Mouse (Mus musculus): ENCODE data around the gene Fam241b.

Gene Fam241b

GRCm38 (mm10) chr10:62132691-62133281 is 10.9 kb downstream of the Fam241b start, which contains the start of gene Neurog3:
TSS of gene Neurog3 (plus strand) at chr10:62133090.
- peak in 1 of 2 experiments; percentile 38 for DNase-seq (ENCODE audit: low spot score in 2 of 2)

- DNase-seq (ENCODE audit: low spot score in 2 of 2): peak; percentile 63 to 74
Measured at GRCm38 (mm10) chr10:62128316-62128951, 15.3 kb downstream of the Fam241b start.

- DNase-seq (ENCODE audit: low spot score in 2 of 2): no peak
Measured at GRCm38 (mm10) chr10:62127711-62128231, 15.9 kb downstream of the Fam241b start.

GRCm38 (mm10) chr10:62127137-62127536 is 16.6 kb downstream of the Fam241b start:
- no peak for DNase-seq (ENCODE audit: low spot score in 2 of 2)

GRCm38 (mm10) chr10:62113865-62114647 is 29.7 kb downstream of the Fam241b start:
- DNase-seq (ENCODE audit: low spot score in 2 of 2): no peak

- DNase-seq (ENCODE audit: low spot score in 2 of 2): no peak
Measured at GRCm38 (mm10) chr10:62111207-62111576, 32.5 kb downstream of the Fam241b start.

- DNase-seq (ENCODE audit: low spot score in 2 of 2): peak; percentile 86 to 93
Measured at GRCm38 (mm10) chr10:62110504-62111206, 33.1 kb downstream of the Fam241b start.

GRCm38 (mm10) chr10:62107048-62107447 is 36.7 kb downstream of the Fam241b start:
- no peak for DNase-seq (ENCODE audit: low spot score in 2 of 2)

GRCm38 (mm10) chr10:62104835-62105576 is 38.7 kb downstream of the Fam241b start:
- peak; percentile 78 to 88 for DNase-seq (ENCODE audit: low spot score in 2 of 2)

- peak; percentile 92 to 97 for DNase-seq (ENCODE audit: low spot score in 2 of 2)
Measured at GRCm38 (mm10) chr10:62101504-62102439, 41.9 kb downstream of the Fam241b start.

- DNase-seq (ENCODE audit: low spot score in 2 of 2): no peak
Measured at GRCm38 (mm10) chr10:62099749-62100403, 43.8 kb downstream of the Fam241b start.

GRCm38 (mm10) chr10:62094401-62094800 is 49.3 kb downstream of the Fam241b start:
- no peak for DNase-seq (ENCODE audit: low spot score in 2 of 2)

GRCm38 (mm10) chr10:62093903-62094302 is 49.8 kb downstream of the Fam241b start:
- no peak for DNase-seq (ENCODE audit: low spot score in 2 of 2)

GRCm38 (mm10) chr10:62089486-62089885 is 54.2 kb downstream of the Fam241b start:
- DNase-seq (ENCODE audit: low spot score in 2 of 2): no peak

- DNase-seq (ENCODE audit: low spot score in 2 of 2): no peak
Measured at GRCm38 (mm10) chr10:62089071-62089470, 54.6 kb downstream of the Fam241b start.

GRCm38 (mm10) chr10:62088411-62088810 is 55.3 kb downstream of the Fam241b start:
- DNase-seq (ENCODE audit: low spot score in 2 of 2): no peak

GRCm38 (mm10) chr10:62086826-62087225 is 56.9 kb downstream of the Fam241b start:
- no peak for DNase-seq (ENCODE audit: low spot score in 2 of 2)

GRCm38 (mm10) chr10:62086044-62086443 is 57.7 kb downstream of the Fam241b start:
- DNase-seq (ENCODE audit: low spot score in 2 of 2): no peak
